Mouse (Mus musculus) heart, embryonic 15.5 days (tissue): ENCODE measurements around the gene Car10. TPM values are rescaled to one million over a fixed set of nuclear protein-coding genes. Genes with fewer than 3 reads are reported as not detected.

ENCODE experiments used
- ATAC-seq: fragments of 200-750 bp; cut with Nextera tagmentation; replicated peaks from 2 replicates; pipeline ENCODE4 v1.8.0; 2017; ENCODE audit warnings: low read depth, moderate TSS enrichment; ENCODE audit not compliant: insufficient number of reproducible peaks, insufficient read depth, low FRiP score
- H3K27ac ChIP-seq: fragments of 300-500 bp; sonication (generic); 2 replicates; pipeline ENCODE4 v1.5.1; 2015; ENCODE audit warnings: mild to moderate bottlenecking, inconsistent platforms
- H3K27me3 ChIP-seq: fragments of 300-500 bp; sonication (generic); 2 replicates; pipeline ENCODE4 v1.6.1; 2015; ENCODE audit warnings: inconsistent platforms
- H3K36me3 ChIP-seq: fragments of 300-500 bp; sonication (generic); 2 replicates; pipeline ENCODE4 v1.6.1; 2015; ENCODE audit warnings: mild to moderate bottlenecking, inconsistent platforms
- H3K4me1 ChIP-seq: fragments of 300-500 bp; sonication (generic); replicated peaks from 2 replicates; pipeline ENCODE4 v1.6.1; 2015; ENCODE audit warnings: inconsistent platforms
- H3K4me2 ChIP-seq: fragments of 300-500 bp; sonication (generic); 2 replicates; pipeline ENCODE4 v1.6.1; 2015; ENCODE audit warnings: inconsistent platforms, mild to moderate bottlenecking, moderate library complexity
- H3K4me3 ChIP-seq: fragments of 300-500 bp; sonication (generic); 2 replicates; pipeline ENCODE4 v1.5.1; 2015; ENCODE audit warnings: mild to moderate bottlenecking, inconsistent platforms
- H3K9ac ChIP-seq: fragments of 300-500 bp; sonication (generic); 2 replicates; pipeline ENCODE4 v1.6.1; 2015; ENCODE audit warnings: mild to moderate bottlenecking, inconsistent platforms
- H3K9me3 ChIP-seq: fragments of 300-500 bp; sonication (generic); replicated peaks from 2 replicates; pipeline ENCODE4 v1.6.1; 2016; ENCODE audit warnings: inconsistent platforms
- WGBS: fragments of 180-500 bp; shearing (Covaris S2); methylation state at CpG from one replicate; pipeline ENCODE4 v1.1.7; 2015; ENCODE audit warnings: mixed read lengths; 5-methylcytosine and 5-hydroxymethylcytosine counted together
- polyA plus RNA-seq: library from polyadenylated mRNA; unstranded; fragments of >200 nt; fragmentation: Nextera tagmentation; extraction: Ambion mirVana; gene quantifications from 2 replicates; pipeline ENCODE4 v1.2.1, GENCODE M21; 2015

The Car10 gene
- polyA plus RNA-seq, 1 experiment from 2014 or later = 0.18 TPM

DNA sequence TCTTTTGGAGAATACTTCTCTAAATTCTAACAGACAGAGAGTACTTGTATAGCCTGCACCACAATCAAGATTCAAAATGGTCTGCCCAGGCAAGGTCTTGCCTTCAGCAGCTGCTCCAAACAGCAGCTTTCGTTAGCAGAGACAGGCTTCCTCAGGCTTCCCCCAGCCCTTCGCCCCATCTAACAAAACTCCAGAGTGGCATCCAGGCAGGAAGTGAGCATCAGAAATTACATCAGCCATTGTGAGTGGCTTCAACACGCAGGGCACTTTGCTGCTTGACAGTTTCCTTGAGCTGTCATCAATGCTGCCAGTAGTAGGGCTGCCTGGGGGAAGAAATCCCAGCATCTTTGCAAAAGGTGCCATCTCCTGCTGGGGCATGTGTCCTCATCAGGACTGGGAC is 405.0 kb downstream of the Car10 start:
- Histone ChIP-seq H3K36me3 (no peaks in the 10 kb centered on the region), H3K4me1 (no peaks in the 10 kb centered on the region), H3K4me3 (no peak overlapping the region), H3K9me3 (no peaks in the 10 kb centered on the region), H3K4me2 (no peak overlapping the region), H3K9ac (no peak overlapping the region), H3K27me3 (no peaks in the 10 kb centered on the region), H3K27ac (no peak overlapping the region)
- WGBS = 51% methylated on average over 3 of the region's 3 CpGs
- ATAC-seq = no peak

DNA sequence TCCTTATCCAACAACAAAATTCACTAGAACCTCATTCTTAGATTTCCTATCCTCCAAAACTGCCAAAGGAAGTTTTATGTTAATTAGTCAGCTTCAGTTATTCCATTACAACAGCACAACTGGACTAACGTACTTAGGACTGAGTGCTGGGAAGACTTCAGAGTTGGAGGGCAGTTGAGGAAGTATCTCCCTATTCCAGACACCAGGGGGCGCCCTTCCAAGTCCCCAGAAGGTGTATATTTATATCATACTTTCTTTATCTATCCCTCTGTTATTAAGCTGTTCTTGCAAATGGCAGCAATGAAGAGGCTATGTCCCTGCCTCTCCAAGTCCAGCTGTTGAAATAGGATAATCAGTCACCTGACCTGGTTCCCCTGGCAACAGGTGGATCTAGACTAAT is 405.6 kb downstream of the Car10 start:
- Histone ChIP-seq H3K4me3 (no peak overlapping the region), H3K36me3 (no peaks in the 10 kb centered on the region), H3K9ac (no peak overlapping the region), H3K27me3 (no peaks in the 10 kb centered on the region), H3K27ac (no peak overlapping the region), H3K4me2 (no peak overlapping the region), H3K4me1 (no peaks in the 10 kb centered on the region), H3K9me3 (no peaks in the 10 kb centered on the region)
- WGBS = 23% methylated on average over 2 of the region's 2 CpGs
- no peak for ATAC-seq

DNA sequence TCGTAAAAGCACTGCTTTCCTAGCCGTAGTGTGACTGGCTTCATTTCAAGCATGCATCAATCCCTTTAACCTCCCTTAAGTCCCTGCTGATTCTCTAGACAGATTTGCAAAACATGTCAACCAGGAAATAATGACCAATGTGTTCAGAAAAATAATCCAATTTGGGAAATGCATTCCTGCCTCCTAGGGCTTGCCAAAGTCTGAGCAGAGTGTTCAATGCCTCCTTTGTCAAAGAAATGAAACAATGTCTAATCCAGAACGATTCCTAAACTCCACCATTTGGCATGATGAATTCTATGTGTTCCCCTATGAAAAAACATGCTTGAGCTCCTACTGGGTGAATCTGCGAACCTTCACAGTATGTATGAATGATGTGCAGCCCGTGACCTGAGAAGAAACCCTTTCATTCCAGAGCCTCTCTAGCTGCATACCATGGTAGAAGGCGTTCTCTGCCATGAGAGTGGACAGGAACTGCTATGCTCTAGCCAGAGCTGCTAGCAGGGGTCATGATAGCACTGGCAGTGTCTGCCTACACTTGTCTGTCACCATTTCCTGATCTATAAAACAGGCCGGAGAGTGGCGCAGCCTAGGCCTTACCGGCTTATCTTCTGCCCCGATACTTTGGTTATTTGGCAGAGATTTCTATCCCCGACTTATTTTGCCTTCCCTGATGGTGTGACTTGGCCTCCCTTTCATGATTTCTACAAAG is 411.9 kb downstream of the Car10 start:
- no peaks in the 10 kb centered on the region for H3K36me3 ChIP-seq
- no peaks in the 10 kb centered on the region for H3K4me1 ChIP-seq
- WGBS = 56% methylated on average over 11 of the region's 11 CpGs
- no peak overlapping the region for H3K4me3 ChIP-seq
- H3K9ac ChIP-seq = no peak overlapping the region
- H3K27ac ChIP-seq = no peak overlapping the region
- H3K4me2 ChIP-seq = no peak overlapping the region
- H3K9me3 ChIP-seq = no peaks in the 10 kb centered on the region
- no peak for ATAC-seq
- H3K27me3 ChIP-seq = no peaks in the 10 kb centered on the region

DNA sequence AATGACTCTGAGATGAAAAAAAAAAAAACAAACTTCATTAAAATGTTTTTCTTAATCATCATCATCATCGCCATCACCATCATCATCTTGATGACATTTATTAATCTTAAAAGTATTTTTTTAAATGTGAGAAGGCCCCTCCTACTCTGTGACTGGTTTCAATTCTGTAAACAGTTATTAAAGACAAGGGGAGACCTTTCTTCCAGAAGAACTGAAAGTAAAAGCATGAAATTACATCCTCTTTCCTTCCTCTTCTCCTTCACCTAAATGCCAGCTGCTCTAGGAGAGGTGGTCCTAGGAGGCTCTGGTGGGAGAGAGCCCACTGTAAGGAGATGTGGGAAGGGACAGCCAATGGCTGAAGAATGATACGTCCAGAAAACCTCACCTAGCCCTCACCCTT is 415.0 kb downstream of the Car10 start:
- Histone ChIP-seq H3K36me3 (no peaks in the 10 kb centered on the region), H3K27me3 (no peaks in the 10 kb centered on the region), H3K9me3 (no peaks in the 10 kb centered on the region), H3K9ac (no peak overlapping the region), H3K4me3 (no peak overlapping the region), H3K4me1 (no peaks in the 10 kb centered on the region), H3K4me2 (no peak overlapping the region), H3K27ac (no peak overlapping the region)
- no peak for ATAC-seq
- 71% methylated on average over 2 of the region's 2 CpGs for WGBS

DNA sequence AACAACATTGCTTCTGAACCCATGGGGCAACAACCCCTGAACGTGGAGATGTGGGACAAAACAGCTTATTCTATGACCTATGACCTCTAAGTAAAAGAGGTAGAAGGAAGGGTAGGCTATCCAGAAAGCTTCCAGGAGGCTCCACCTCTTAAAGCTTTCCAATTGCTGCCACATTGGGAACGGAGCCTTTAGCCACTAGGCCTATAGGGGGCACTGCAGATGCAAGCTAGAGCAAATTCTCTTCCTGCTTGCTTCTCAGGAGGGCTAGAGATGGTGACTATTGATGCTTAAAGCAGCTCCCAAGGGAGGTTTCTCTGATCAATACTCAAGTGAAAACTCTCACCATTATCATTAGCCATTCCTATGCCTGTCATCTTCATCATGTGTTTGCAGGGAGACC is 416.6 kb downstream of the Car10 start:
- Histone ChIP-seq H3K9me3 (no peaks in the 10 kb centered on the region), H3K27me3 (no peaks in the 10 kb centered on the region), H3K4me1 (no peaks in the 10 kb centered on the region), H3K4me3 (no peak overlapping the region), H3K4me2 (no peak overlapping the region), H3K27ac (no peak overlapping the region), H3K9ac (no peak overlapping the region), H3K36me3 (no peaks in the 10 kb centered on the region)
- 28% methylated on average over 2 of the region's 2 CpGs for WGBS
- no peak for ATAC-seq

DNA sequence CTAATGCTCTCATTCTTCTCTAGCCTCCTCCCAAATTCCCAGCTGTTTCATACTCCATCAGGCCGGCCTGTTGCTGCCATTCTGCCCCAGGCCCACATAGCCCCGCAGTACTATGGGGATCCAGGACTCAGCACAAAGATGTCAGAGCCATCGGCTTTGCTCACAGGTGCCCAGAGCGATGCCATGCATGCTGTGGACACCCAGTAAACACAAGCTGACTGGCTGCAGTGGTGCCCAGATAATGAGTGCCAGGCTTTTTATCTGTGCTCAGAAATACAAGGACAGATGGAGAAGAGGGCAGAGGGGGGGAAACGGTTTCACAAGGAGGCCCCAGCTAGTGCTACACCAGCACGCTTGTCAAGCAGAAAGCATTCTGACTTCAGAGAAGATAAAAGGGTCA is 417.7 kb downstream of the Car10 start:
- Histone ChIP-seq H3K36me3 (no peaks in the 10 kb centered on the region), H3K9ac (no peak overlapping the region), H3K27ac (no peak overlapping the region), H3K4me1 (no peaks in the 10 kb centered on the region), H3K4me2 (no peak overlapping the region), H3K4me3 (no peak overlapping the region), H3K9me3 (no peaks in the 10 kb centered on the region), H3K27me3 (no peaks in the 10 kb centered on the region)
- no peak for ATAC-seq
- WGBS = 75% methylated on average over 6 of the region's 6 CpGs

DNA sequence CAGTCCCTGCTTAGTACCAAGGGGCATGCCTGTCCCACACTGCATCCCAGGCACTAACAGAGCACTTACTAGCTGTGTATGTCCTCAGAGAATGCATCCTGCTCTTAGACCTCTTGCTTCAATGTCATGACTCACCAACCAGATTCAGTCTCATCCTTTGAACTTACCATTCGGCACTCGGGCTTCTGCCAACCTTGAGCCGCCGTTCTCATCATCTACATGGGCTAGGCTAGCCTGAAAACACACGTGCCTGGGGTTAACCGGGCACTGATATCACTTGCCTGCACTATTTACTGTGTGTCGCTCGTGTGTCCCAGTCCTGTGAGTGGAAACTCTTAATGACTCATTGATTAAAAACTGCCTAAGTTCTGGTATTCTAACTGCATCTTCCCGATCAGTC is 418.4 kb downstream of the Car10 start:
- H3K9ac ChIP-seq = no peak overlapping the region
- 73% methylated on average over 9 of the region's 9 CpGs for WGBS
- no peaks in the 10 kb centered on the region for H3K36me3 ChIP-seq
- no peak overlapping the region for H3K4me2 ChIP-seq
- ATAC-seq = no peak
- H3K4me1 ChIP-seq = no peaks in the 10 kb centered on the region
- H3K27me3 ChIP-seq = no peaks in the 10 kb centered on the region
- no peak overlapping the region for H3K27ac ChIP-seq
- H3K9me3 ChIP-seq = no peaks in the 10 kb centered on the region
- H3K4me3 ChIP-seq = no peak overlapping the region

DNA sequence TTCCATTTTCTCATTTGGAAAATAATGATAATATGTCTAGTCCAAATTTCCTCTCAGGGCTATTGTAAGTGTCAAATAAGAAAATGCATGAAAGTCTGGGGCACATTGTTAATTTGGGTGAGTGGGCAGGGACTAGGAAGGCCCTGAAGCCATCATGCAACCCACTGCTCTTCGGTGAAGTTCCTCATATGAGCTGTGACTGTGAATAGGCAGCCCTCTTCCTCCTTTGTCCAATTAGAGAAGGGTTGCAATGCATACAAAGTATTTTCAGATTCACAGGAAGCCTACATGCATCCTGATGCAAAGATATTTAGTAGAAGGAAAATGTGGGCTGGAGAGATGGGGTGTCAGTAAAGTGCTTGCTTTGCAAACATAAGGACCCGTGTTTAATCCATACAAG is 419.1 kb downstream of the Car10 start:
- no peak overlapping the region for H3K27ac ChIP-seq
- no peaks in the 10 kb centered on the region for H3K36me3 ChIP-seq
- no peak overlapping the region for H3K4me2 ChIP-seq
- H3K9ac ChIP-seq = no peak overlapping the region
- ATAC-seq = no peak
- H3K4me3 ChIP-seq = no peak overlapping the region
- H3K4me1 ChIP-seq = no peaks in the 10 kb centered on the region
- H3K27me3 ChIP-seq = no peaks in the 10 kb centered on the region
- H3K9me3 ChIP-seq = no peaks in the 10 kb centered on the region
- WGBS = 73% methylated on average over 2 of the region's 2 CpGs

DNA sequence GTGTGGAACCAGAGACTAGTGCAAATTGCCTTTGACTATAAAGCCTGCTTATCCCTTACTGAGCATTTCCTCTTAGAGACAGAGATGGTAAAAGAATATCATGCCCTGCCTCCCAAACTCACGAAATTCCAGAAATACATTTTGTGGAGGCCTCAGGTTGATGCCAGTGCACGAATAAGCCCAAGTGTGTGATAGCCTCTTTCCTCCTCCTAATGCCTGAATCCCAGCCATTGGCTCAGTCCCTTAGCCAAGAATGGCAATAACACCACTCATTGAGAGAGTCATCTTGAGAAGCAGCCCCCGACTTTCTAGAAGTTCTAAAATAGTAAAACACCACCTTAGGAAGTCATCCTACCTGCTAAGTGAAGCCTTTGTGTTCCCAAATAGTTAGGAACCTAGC is 424.7 kb downstream of the Car10 start:
- no peak for ATAC-seq
- no peaks in the 10 kb centered on the region for H3K36me3 ChIP-seq

DNA sequence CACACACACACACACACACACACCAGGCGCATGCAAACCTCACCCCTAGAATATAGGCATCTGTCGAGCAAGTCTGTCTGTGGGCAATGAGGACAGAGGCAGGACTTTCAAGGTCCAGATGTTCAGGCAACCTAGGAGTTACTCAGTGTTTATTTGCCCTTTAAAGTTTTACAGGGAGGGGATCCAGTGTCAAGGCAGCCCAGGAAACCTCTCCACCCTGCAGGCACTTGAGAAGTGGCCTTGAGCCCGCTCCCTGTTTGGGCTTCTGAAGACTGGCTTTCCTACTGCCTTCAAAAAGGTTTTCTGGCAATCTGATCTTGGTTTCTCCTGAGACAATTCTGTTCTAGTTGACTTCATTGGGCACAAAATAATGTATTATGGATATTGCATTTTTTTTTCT is 428.1 kb downstream of the Car10 start:
- Histone ChIP-seq H3K27me3 (no peaks in the 10 kb centered on the region), H3K9ac (no peak overlapping the region), H3K9me3 (no peaks in the 10 kb centered on the region), H3K4me1 (no peaks in the 10 kb centered on the region), H3K4me2 (no peak overlapping the region), H3K36me3 (no peaks in the 10 kb centered on the region), H3K27ac (no peak overlapping the region), H3K4me3 (no peak overlapping the region)
- WGBS = 79% methylated on average over 3 of the region's 3 CpGs
- ATAC-seq = no peak

More for the DNA sequence above, 424.7 kb downstream of the Car10 start:
- Histone ChIP-seq H3K4me2 (no peak overlapping the region), H3K27ac (no peak overlapping the region), H3K4me3 (no peak overlapping the region), H3K9me3 (no peaks in the 10 kb centered on the region), H3K9ac (no peak overlapping the region), H3K27me3 (no peaks in the 10 kb centered on the region), H3K4me1 (no peaks in the 10 kb centered on the region)
- 67% methylated on average over 3 of the region's 3 CpGs for WGBS

DNA sequence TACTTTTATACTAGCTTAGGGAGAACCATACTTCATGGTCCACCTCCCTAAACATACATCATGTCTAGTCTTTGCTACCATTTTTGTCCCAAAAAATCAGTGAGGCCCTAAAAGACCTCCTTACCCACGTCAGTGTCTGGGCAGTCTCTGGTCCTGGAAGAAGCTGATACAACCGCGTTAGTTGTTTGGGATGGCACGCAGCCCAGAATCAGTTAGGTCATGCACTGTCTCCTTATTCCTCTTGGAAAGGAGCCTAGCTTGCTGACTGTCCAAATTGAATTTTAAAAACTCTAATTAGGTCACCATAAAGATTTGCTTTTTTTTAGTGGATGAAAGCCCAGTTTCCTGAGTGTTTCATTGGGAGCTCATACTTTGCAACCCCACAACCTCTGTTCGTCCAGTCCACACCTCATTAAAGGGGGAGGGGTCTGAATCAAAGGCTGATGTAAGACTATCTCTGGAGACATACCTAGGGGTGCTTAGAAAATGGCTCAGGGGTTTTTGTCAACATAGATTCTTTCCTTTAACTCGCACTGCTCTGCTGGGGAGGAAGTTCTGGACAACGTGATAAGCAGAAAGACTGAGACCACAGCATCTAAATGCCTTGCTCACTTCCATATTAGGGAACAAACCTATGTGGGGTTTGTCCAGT is 433.3 kb downstream of the Car10 start:
- peak; percentile 74 for ATAC-seq
- H3K36me3 ChIP-seq = no peaks in the 10 kb centered on the region
- no peak overlapping the region for H3K4me3 ChIP-seq
- no peaks in the 10 kb centered on the region for H3K27me3 ChIP-seq
- H3K4me1 ChIP-seq = 0 out of 2 replicates have a peak, but pooled peaks cover 3% of the 10 kb centered on the region
- WGBS = 31% methylated on average over 7 of the region's 7 CpGs
- no peaks in the 10 kb centered on the region for H3K9me3 ChIP-seq
- H3K27ac ChIP-seq = peak overlapping the region; percentile 51
- no peak overlapping the region for H3K9ac ChIP-seq
- H3K4me2 ChIP-seq = no peak overlapping the region

DNA sequence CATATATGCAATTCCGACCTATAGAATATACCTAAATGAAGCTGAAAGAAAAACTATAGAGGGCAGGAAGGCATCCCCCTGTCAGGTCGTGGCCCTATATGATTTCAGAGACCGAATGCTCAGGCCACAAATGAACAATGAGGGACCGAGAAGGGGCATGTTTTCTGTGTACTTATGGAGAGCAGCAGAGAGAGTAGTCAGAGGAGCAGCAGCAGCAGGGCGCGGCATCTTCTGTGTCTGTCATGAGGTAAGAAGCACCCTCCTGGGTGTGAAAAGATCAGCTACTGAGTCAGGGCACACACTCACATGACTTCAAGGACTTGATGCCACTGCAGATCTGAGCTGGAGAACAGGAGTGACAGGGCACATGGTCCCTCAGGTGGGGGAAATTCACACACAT is 438.4 kb downstream of the Car10 start:
- ATAC-seq = no peak
- Histone ChIP-seq H3K27me3 (no peaks in the 10 kb centered on the region), H3K9ac (no peak overlapping the region), H3K4me2 (no peak overlapping the region), H3K27ac (no peak overlapping the region), H3K4me1 (0 out of 2 replicates have a peak, but pooled peaks cover 2% of the 10 kb centered on the region), H3K4me3 (no peak overlapping the region), H3K9me3 (no peaks in the 10 kb centered on the region), H3K36me3 (no peaks in the 10 kb centered on the region)
- WGBS = 85% methylated on average over 6 of the region's 6 CpGs
